Mouse (Mus musculus) cerebellum, adult 18-20 months (tissue): ENCODE results near the gene Gm10401.
"Not testable (repeated sequence)": the region's sequence is repeated elsewhere in the genome, so short reads cannot be mapped to it uniquely, and the experiment has no call there.

Experiments
- DNase-seq, 2 experiments: peaks; one replicate each; pipeline ENCODE4 v3.0.0; 2021

The Gm10401 gene

DNA sequence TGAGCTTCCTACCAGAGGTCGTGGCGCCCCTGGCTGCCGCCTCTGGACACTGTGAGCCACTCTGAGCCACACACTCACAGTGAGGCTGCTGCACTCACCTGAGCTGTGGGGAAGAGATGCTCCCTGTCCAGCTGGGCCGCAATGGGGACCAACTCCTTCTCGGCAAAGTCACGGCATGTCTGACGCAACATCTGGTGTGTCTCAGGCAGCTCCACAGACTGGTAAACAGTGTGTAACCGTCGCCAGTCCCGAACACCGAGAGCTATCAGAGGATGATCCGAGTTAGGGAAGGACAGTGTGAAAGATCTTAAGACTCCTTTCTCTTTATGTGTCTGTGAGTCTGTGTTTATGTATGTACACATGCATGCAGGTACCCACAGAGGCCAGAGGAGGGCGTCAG lies 19.4 kb upstream of the Gm10401 start:
- DNase-seq, result no peak

DNA sequence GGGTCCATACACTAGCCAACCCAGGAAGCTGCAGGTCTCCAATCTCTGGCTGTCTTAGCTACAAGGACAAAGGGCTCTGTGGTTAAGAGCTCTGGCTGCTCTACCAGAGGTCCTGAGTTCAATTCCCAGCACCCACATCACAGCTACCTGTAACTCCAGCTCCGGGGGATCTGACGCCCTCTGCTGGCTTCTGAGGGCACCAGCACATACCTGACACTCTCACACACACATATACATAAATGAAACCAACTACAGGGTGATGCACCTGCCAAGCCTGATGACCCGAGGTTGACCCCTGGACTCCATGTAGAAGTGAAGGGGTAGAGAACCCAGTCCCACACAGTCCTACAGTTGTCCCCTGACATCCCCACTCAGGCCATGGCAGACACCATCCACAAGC lies 18.3 kb upstream of the Gm10401 start:
- no peak for DNase-seq

DNA sequence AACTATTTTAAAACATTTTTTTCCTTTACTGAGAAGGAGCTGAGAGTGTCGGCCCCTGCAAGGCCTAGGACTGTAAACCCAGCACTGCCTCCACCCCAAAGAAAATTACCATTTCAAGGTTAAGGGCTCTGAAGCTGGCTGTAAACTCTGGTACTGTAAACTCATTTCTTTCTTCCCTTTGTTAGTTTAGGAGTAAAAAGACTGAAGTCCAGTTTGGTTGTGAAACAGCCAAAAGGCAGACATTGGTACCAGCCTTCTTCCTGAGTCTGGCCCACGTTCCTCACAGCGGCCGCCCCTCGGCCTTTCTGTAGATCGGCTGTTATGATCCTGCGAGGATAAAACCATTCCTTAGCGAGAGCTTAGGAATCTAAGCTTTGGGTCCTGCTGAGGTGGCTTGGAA lies 16.4 kb upstream of the Gm10401 start:
- DNase-seq, result no peak

DNA sequence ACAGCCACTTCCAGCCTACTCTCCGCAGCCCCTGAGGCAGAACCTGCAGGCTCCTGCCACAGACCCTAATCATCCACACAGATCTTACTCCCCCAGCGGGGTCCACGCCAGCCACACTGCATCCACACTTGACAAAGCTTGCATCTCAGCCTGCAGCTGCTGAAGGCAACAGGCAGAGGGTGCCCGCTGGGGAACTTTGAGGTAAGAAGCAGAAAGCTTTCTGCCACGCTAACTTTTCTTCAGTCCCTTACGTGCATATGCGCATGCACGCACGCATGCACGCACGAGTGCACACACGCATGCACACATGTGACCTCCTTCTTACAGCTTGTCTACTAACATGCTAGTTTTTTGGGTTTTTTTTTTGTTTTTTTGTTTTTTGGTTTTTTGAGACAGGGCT lies 15.1 kb upstream of the Gm10401 start:
- DNase-seq, result no peak

DNA sequence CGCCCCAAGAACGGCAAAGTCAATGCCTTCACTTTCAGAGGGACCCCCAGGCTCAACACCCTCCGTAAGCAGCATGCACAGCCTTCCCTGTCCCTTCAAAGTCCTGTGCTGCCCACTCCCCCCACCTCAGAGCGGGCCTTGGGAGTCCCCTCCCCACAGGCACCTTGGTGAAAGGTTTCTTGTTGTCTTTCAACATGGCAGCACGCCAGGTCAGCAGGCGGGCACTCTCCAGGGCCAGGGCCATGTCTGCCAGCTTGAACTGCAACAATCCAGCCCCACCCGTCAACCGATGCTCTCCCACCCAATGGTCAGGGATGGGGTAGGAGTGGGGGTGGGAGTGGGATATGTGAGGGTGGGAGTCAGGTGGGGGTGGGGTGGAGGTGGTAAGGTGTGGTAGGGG lies 13.1 kb upstream of the Gm10401 start:
- no peak for DNase-seq

DNA sequence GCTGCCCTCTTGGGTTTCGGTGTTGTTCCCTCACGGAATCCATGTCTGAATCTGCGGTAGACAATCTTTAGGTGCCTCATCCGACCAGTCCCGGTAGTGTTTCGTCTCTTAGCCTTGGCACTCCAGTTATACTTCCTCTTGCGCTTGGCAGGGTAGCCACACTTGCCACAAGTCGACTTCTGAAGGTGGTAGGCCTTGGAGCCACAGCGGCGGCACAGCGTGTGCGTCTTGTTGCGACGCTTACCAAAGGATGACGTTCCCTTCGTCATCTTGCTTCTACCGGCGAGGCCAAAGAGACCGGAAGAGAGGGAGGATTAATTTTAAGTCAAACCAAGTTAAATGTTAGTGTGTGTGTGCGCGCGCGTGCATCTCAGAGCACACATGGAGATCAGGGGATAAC lies 5.2 kb upstream of the Gm10401 start:
- not testable (repeated sequence) for DNase-seq

GRCm38 (mm10) chr5:115102231-115102630 lies 4.1 kb upstream of the Gm10401 start:
- DNase-seq, result no peak

- DNase-seq, result no peak
Measured at GRCm38 (mm10) chr5:115100473-115100872, 2.4 kb upstream of the Gm10401 start.

GRCm38 (mm10) chr5:115099991-115100390 lies 1.9 kb upstream of the Gm10401 start:
- DNase-seq, result no peak

DNA sequence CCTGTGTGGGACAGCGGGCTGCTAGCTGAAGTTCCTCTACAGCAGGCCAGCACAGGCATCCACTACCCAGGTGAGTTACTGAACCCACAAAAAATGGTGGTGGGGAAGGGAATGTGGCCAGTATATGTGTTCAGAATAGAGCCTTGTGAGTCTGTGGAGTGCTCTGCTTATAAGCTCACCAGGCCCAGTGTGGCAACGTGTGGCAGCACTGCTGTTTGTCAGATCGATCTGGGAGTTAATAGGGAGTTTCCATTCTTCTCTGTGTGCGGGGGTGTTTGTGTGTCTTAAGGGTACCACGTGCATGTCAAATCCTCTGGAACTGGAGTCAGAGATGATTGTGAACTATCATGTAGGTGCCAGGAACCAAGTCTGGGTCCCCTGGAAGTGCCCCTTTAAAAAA lies 1.4 kb upstream of the Gm10401 start:
- no peak for DNase-seq

DNA sequence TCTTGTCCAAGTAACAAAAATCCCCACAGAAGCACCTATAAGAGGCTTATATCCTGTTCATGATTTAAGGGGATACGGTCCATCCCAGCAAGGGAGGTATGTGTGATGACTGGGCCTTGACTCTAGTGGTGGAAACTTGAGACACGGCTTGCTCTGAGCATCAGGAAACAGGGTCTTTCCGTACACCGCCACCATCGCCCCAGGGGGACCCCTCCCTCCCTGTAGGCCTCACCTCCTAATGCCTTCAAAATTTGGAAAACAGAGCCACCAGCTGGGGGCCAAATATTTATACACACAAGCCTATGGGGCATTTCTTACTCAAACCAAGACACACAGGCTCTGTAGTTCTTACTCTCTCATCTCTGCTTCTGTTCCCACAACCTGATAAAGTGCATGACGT lies 6.3 kb downstream of the Gm10401 start:
- no peak for DNase-seq

DNA sequence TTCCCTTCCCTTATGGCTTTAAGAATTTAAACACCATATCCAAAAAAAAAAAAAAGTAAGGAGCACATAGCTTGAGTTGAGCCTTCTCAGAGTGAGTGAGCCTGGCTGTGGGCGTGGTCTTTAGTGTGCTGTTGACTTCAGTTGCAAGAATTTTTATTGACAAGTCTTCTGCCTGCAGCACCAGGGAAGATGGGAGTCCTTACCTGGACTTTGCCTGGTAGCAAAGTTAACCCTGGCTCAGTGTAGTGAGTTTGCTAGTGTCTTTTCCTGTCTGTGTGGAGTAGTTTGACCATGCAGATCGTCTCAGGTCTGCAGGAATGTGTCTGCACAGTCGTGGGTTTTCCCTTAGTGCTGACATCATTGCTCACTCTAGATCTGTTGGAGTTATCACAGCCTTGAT lies 7.1 kb downstream of the Gm10401 start:
- no peak for DNase-seq

- DNase-seq, result no peak
Measured at GRCm38 (mm10) chr5:115089592-115090268, 8.4 kb downstream of the Gm10401 start.

GRCm38 (mm10) chr5:115085675-115086074 lies 12.4 kb downstream of the Gm10401 start:
- no peak for DNase-seq

DNA sequence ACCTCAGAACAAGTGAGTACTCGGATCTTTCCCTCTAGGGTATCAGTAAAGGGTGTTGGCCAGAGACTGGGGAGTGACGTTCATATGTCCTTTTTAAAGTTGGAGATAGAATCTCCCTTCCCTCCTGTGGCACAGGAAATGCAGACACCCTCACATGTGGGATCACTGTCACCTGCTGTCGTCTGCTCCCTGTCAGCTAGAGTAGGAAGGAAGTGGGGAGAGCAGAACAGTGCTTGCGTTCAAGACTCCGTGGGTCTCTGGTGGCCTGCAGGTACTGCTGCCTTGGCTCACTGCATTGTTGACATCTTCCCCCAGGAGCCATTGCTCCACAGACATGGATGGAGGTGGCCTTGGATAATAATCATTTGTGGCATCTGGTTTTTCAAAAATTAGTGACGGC lies 14.6 kb downstream of the Gm10401 start:
- DNase-seq, result no peak

- DNase-seq, result no peak
Measured at GRCm38 (mm10) chr5:115081636-115082035, 16.5 kb downstream of the Gm10401 start.

- peak; percentile 70 to 74 for DNase-seq
Measured at GRCm38 (mm10) chr5:115076144-115076901, 21.8 kb downstream of the Gm10401 start.

DNA sequence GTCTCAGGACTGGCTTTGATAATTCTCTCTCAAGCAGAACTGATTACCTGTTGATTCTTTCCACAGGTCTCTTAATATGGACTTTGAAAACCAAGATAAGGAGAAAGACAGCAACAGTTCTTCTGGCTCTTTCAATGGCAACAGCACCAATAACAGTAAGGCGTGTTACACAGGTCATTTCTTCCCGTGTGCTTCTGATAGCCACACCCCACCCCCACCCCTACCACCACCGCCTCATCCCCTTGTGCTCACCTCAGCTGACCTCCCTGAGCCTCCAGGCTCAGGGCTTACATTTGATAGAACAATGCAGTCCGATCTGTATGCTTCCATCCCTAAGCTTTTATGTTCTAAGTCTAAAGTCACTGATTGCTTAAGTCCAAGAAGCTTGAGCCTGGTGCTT lies 23.3 kb downstream of the Gm10401 start:
- no peak for DNase-seq

- not testable (repeated sequence) for DNase-seq
Measured at GRCm38 (mm10) chr5:115073306-115073705, 24.8 kb downstream of the Gm10401 start.

- DNase-seq, result peak; percentile 28 to 44
Measured at GRCm38 (mm10) chr5:115072143-115072542, 26.0 kb downstream of the Gm10401 start.

DNA sequence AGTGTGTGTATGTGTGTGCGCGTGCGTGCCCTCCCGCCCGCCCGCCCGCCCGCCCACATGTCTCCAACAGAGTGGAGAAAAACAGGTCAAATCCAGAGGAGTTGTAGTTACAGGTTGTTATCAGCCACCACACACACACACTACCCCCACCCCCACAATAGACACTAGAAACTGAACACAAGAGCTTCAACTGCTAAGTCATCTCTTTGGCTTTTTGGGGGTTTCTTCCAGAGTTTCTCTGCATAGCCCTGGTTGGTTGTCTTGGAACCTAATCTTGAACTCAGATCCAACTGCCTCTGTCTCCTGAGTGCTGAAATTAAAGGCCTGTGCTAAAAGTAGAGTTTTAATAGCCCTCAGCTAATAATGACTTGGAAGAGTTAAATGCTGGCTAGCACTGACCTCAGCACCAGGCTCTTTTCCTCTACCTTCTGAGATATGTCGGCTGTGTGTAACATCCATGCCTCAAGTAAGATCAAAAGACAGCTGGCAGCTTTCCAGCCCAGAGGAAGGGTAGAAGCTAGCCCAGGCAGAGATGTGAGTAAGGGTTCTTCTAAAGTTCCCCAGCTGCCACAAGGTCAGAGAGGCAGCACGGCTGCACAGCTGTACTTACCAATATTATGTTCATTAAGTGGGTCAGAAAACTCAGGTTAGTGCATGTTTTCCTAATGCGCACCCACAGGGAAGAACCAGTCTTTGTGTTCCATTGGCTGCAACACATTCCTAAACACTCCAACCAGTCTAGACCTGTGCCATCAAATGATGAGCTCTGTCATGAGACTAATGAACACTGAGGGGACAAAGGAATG lies 26.8 kb downstream of the Gm10401 start:
- DNase-seq, result no peak

DNA sequence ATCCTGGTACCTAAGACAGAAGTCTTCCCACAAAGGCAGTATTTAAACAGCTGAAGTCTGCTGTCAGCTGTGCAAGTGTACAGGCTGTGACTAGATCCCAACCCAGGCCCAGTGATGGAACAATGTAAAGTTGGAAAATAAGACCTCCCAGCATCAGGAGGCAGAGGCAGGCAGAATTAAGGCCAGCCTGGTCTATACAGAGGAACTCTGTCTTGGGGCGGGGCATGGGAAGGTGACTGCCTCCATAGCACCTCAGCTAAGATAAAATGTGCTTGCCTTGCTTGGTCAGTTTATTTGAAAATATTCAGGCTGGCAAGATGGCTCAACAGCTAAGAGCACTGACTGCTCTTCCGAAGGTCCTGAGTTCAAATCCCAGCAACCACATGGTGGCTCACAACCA lies 27.6 kb downstream of the Gm10401 start:
- DNase-seq, result no peak

GRCm38 (mm10) chr5:115069611-115070010 lies 28.5 kb downstream of the Gm10401 start:
- no peak for DNase-seq
